Mouse (Mus musculus) left cerebral cortex, postnatal 14 days (tissue): ENCODE results near the gene Shisa4. TPM values are rescaled to one million over a fixed set of nuclear protein-coding genes. Genes with fewer than 3 reads are reported as not detected.

ENCODE experiments used
- DNase-seq, 2 experiments: peaks; one replicate each; pipeline ENCODE4 v3.0.0; 2021 to 2022; ENCODE audit warnings: low spot score in 2 of 2, mixed read lengths in 1 of 2
- intact Hi-C: fragments of 180-260 bp; cut with DNase I; formaldehyde crosslinking; loops from one replicate; pipeline ENCODE4 v1.15.1; 2025
- total RNA-seq, 2 experiments: library from RNA; stranded (reverse); gene quantifications; 2 replicates each; pipeline ENCODE4 v1.2.3; 2021

The Shisa4 gene
- total RNA-seq, 2 experiments from 2014 or later = 159 to 165 TPM

GRCm38 (mm10) chr1:135368982-135369381, 6.1 kb downstream of the Shisa4 start:
- intact Hi-C loops = loop anchor here (2.0 to 10.0 kb wide), 4 partner anchors 88 to 384 kb away; partner anchors contain the start of gene Elf3
- DNase-seq = peak in 1 of 2 experiments; percentile 66

DNA sequence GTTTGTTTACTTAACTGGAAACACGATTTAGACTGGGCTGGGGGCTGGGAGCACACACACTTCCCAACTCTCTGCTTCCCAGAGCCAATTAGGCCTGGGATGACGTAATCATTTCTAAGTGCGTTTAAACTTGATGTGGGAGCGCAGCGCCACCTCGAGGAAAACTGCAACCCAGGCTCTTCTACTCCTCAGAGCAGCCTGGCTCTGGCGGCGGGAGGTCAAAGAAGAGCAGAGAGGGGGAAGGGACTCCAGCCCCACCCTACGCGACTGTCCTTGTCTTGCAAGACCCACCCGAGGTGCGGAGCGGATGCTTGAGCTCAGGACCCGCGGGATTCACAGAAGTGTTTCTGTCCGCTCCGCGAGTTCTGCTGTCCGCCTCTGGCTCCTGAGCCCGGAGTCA, 6.8 kb downstream of the Shisa4 start:
- intact Hi-C loops = loop anchor here (2.0 to 10.0 kb wide), 4 partner anchors 87 to 383 kb away; partner anchors contain the start of gene Elf3
- DNase-seq = peak; percentile 90 to 93

DNA sequence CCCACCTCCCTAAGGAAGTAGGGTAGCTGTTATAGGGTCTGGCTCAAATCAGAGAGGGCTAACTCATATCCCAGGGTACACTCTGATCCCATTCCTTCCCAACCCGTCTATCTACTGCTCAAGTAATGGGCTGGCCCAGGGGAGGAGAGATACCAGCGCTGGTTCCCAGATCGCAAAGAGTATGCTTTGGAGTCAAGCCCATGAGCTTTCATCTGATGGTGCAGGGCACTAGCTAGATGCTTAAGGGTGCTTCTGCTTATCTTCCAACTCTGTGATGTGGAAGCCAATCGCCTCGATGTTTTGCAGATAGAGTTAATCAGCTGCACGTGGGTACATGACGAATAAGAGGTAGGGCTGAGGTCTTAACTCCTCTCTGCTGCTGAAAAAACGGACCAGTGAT, 7.4 kb downstream of the Shisa4 start:
- no peak for DNase-seq
- intact Hi-C loops = loop anchor here (5.0 to 10.0 kb wide), 2 partner anchors 110 to 383 kb away; partner anchors contain the start of gene Elf3

GRCm38 (mm10) chr1:135367005-135367404, 8.0 kb downstream of the Shisa4 start:
- no peak for DNase-seq

GRCm38 (mm10) chr1:135366380-135366779, 8.7 kb downstream of the Shisa4 start:
- intact Hi-C loops = loop anchor here (5.0 to 10.0 kb wide), 2 partner anchors 109 to 382 kb away; partner anchors contain the start of gene Elf3
- no peak for DNase-seq

More at GRCm38 (mm10) chr1:135367005-135367404, 8.0 kb downstream of the Shisa4 start:
- intact Hi-C loops = loop anchor here (5.0 to 10.0 kb wide), 2 partner anchors 110 to 382 kb away; partner anchors contain the start of gene Elf3

DNA sequence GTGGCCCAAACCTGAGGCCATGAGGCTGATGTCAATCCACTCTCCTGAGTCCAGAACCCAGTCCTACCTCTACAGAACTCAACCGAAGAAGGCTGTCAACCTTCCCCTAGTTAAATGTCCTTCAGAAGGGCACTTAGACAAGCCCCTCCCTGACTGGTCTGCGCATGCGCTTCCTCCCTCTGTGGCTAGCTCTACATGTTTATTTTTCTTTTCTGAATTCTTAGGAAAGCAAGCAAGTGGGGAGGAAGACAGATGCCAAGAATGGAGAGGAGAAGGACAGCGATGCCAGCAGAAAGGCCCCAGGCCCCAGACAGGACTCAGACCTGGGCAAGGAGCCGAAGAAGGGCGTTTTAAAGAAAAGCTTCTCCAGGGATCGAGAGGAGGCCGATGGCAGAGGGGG, 11.6 kb downstream of the Shisa4 start:
- intact Hi-C loops = loop anchor here (5.0 to 10.0 kb wide), 2 partner anchors 51 to 379 kb away; partner anchors contain the start of gene Timm17a
- DNase-seq = no peak

- no peak for DNase-seq
- intact Hi-C loops = loop anchor here (5.0 to 10.0 kb wide), 2 partner anchors 50 to 377 kb away; partner anchors contain the start of gene Timm17a
Measured at GRCm38 (mm10) chr1:135362115-135362514, 12.9 kb downstream of the Shisa4 start.

GRCm38 (mm10) chr1:135361491-135361890, 13.5 kb downstream of the Shisa4 start:
- DNase-seq = no peak
- intact Hi-C loops = loop anchor here (5.0 to 10.0 kb wide), 2 partner anchors 49 to 377 kb away; partner anchors contain the start of gene Timm17a

GRCm38 (mm10) chr1:135359071-135359470, 16.0 kb downstream of the Shisa4 start:
- DNase-seq = no peak
- intact Hi-C loops = no loop called here

DNA sequence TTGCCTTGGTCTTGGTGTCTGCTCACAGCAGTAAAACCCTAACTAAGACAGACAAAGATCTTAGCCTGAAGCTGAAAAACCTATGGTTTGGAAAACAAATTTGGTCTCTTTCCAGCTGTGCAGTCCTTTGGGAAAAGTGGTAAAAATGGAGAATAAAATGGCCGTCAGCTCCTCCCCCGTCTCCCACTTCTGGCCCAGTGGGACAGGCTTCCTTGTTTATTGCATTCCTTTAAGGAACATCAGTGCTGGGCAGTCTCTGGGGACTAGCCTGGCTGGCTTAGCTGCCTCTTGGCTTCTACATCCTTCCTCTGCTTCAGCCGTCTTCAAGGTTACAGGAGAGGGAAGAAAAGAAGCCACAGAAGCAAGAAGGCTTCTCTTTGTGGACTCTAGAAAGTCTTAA, 23.1 kb downstream of the Shisa4 start:
- DNase-seq = no peak
- intact Hi-C loops = no loop called here

- DNase-seq = peak; percentile 58 to 73
- intact Hi-C loops = no loop called here
Measured at GRCm38 (mm10) chr1:135347498-135348169, 27.4 kb downstream of the Shisa4 start.

DNA sequence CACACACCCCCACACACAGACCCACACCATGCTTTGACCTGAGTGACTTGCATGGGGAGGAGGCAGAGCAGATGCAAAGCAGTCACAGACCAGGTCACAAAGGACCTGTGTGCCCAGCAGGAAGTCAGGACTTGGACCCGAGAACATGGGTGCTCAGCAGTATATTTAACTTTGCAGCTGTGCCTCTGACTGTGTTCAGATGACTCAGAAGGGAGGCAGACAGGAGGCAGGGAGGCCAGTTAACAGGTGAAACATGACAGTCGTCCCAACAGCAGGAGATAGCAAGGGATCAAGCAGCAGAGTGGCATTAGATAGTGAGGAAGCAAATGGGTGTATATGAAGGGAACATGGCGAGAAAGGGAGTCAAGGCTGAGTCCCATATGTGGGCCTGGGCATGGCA, 28.1 kb downstream of the Shisa4 start:
- DNase-seq = no peak

GRCm38 (mm10) chr1:135344026-135344425, 31.0 kb downstream of the Shisa4 start:
- no peak for DNase-seq
- intact Hi-C loops = no loop called here

More for the DNA sequence above, 28.1 kb downstream of the Shisa4 start:
- intact Hi-C loops = no loop called here

DNA sequence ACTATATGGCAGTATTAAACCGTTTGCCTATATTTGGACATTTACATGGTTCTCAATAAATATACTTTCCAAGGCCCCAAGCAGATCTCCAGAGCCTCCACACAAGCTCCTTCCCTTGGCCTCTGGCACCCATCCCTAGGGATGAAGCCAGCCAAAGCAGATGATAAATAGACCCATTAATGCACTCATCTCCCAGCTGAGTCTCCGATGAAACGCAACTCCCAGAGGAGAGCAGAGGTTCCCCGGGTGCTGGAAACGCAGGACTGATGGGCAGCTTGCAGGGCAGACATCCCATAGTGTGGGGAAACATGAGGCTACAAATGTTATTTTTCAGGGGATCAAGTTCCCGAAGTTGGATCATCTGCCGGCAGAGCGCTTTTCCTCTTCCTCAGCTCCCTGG, 33.1 kb downstream of the Shisa4 start:
- DNase-seq = no peak
- intact Hi-C loops = no loop called here

GRCm38 (mm10) chr1:135330578-135330977, 44.5 kb downstream of the Shisa4 start:
- no peak for DNase-seq
- intact Hi-C loops = no loop called here

DNA sequence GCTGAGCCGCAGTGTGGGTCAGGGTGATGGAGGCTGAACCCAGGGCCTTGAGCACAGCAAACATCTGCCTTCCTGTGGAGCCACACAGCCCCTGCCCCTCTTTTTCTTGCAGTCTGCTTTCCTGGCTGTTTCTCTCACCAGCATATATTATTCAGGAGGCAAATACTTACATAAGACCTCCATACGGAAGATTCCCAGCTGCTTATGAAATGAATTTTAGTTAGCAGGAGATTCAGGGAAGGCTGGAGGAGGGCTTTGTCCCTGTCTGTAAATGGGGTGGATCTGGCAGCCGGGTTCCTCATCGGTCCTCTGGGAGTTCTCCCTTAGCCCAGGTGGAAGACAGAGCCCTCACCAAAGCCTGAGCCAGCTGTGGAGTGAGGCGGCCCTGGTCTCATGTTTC, 46.7 kb downstream of the Shisa4 start:
- no peak for DNase-seq
- intact Hi-C loops = no loop called here

DNA sequence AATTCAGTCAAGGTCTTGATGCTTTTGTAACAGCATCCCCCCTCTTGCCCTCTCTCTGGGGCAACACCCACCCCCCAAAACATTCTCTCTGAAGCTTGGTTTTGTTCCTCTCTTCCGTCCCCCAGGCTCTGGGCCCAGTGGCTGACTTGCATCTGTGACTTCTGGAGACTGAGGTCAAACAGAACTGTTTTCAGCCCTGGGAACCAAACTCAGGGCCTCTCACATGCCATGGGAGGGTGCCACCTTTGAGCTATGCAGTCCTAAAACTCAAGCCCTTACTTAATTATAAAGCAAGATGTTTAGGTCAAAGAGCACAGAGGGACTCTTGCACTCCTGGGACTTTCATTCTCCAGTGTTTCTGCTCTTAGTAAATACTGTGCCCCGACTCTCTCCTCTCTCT, 49.1 kb downstream of the Shisa4 start:
- DNase-seq = no peak

DNA sequence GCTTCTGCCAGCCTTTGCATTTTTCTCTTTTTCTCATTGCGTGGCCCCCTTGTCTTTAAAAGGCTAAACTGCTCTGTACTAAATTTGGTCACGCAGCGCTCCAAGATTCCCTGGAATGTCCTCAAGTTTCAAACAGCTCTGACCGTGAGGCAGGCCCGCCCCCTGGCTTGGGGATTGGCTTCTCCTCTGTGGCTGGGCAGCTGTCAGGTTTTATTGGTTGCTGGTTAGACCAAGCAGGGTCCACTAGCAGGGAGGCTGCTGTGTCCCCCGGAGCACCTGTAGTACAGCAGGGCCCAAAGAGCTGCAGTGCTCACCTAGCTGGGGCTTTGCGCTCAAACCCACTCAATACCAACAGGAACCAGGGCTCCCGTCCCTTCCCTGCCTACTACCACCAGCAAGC, 50.5 kb downstream of the Shisa4 start, which contains the start of gene Lmod1:
Gene Lmod1 (plus strand): TSS at position 237 of the 400 bp plus-strand sequence.
- intact Hi-C loops = no loop called here
- peak; percentile 13 to 35 for DNase-seq

More for the DNA sequence above, 49.1 kb downstream of the Shisa4 start:
- intact Hi-C loops = no loop called here

DNA sequence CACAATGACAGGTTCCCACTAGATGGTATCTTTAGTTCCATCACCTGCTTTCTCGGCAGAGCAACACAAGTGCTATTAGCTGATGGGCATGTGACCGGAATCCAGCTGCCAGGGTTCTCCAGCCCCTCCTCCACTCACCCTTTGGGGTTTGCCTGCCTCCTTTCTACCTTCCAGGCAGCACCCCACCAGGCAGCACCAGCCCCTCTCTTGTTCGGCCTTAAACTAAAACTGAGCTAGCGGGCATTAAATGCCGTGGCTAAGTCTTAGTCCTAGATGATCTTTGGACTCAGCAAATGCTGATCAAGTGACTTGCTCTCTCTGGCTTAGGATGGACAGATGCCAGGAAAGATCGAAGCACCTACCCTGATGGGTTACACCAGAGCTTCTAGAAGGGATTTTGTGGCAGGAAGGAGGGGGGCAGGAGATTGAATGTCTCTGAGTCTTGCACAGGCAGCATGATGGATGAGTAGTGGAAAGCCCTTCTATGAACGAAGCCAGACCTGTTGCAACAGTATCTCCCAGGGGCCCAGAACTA, 51.6 kb downstream of the Shisa4 start:
- intact Hi-C loops = no loop called here
- DNase-seq = no peak
